Mouse (Mus musculus) liver, embryonic 15.5 days (tissue): ENCODE data around the gene Dnajc27. TPM values are rescaled to one million over a fixed set of nuclear protein-coding genes. Genes with fewer than 3 reads are reported as not detected.

Source experiments
- ATAC-seq: fragments of 200-750 bp; cut with Nextera tagmentation; 2 replicates; pipeline ENCODE4 v1.8.0; 2017; ENCODE audit warnings: moderate number of reproducible peaks, mild to moderate bottlenecking, moderate library complexity; ENCODE audit not compliant: insufficient read depth
- H3K27ac ChIP-seq: fragments of 300-500 bp; sonication (generic); replicated peaks from 2 replicates; pipeline ENCODE4 v1.5.1; 2015; ENCODE audit warnings: mild to moderate bottlenecking, inconsistent platforms
- H3K27me3 ChIP-seq: fragments of 300-500 bp; sonication (generic); 2 replicates; pipeline ENCODE4 v1.6.1; 2015; ENCODE audit warnings: mild to moderate bottlenecking, inconsistent platforms
- H3K36me3 ChIP-seq: fragments of 300-500 bp; sonication (generic); replicated peaks from 2 replicates; pipeline ENCODE4 v1.6.1; 2015; ENCODE audit warnings: moderate library complexity, mild to moderate bottlenecking, inconsistent platforms
- H3K4me1 ChIP-seq: fragments of 300-500 bp; sonication (generic); replicated peaks from 2 replicates; pipeline ENCODE4 v1.6.1; 2015; ENCODE audit warnings: inconsistent platforms
- H3K4me2 ChIP-seq: fragments of 300-500 bp; sonication (generic); 2 replicates; pipeline ENCODE4 v1.6.1; 2015; ENCODE audit warnings: moderate library complexity, mild to moderate bottlenecking, inconsistent platforms
- H3K4me3 ChIP-seq: fragments of 300-500 bp; sonication (generic); replicated peaks from 2 replicates; pipeline ENCODE4 v1.5.1; 2015; ENCODE audit warnings: mild to moderate bottlenecking, inconsistent platforms
- H3K9ac ChIP-seq: fragments of 300-500 bp; sonication (generic); 2 replicates; pipeline ENCODE4 v1.6.1; 2015; ENCODE audit warnings: moderate library complexity, mild to moderate bottlenecking, inconsistent platforms
- H3K9me3 ChIP-seq: fragments of 300-500 bp; sonication (generic); replicated peaks from 2 replicates; pipeline ENCODE4 v1.6.1; 2016; ENCODE audit warnings: inconsistent platforms
- WGBS: fragments of 180-500 bp; shearing (Covaris S2); methylation state at CpG from one replicate; pipeline ENCODE4 v1.1.7; 2015; ENCODE audit warnings: mixed read lengths; ENCODE audit not compliant: insufficient replicate concordance; 5-methylcytosine and 5-hydroxymethylcytosine counted together
- polyA plus RNA-seq: library from polyadenylated mRNA; unstranded; fragments of >200 nt; fragmentation: Nextera tagmentation; extraction: Ambion mirVana; gene quantifications from 2 replicates; pipeline ENCODE4 v1.2.1, GENCODE M21; 2015

The Dnajc27 gene
- polyA plus RNA-seq = 1.2 TPM in 2 replicates

- Histone ChIP-seq H3K27me3 (no peaks in the 10 kb centered on the region), H3K4me1 (peaks cover 18% of the 10 kb centered on the region), H3K9me3 (no peaks in the 10 kb centered on the region), H3K27ac (peak within 1 kb of the TSS; percentile 86), H3K4me3 (peak within 1 kb of the TSS; percentile 68), H3K9ac (peak within 1 kb of the TSS; percentile 63), H3K4me2 (peak within 1 kb of the TSS; percentile 96), H3K36me3 (no peaks in the 10 kb centered on the region; the same call in 1 of the 2 replicates)
- 6% methylated on average over 59 of the region's 59 CpGs for WGBS
- ATAC-seq = peak; percentile 93
These were observed at the start of gene Dnajc27 for GRCm38 (mm10) chr12:4082132-4083001. Gene Dnajc27 (plus strand): TSS chr12:4082583.

- H3K27me3 ChIP-seq = peaks cover 62% of the 10 kb centered on the region
- no peaks in the 10 kb centered on the region for H3K36me3 ChIP-seq
- no peak overlapping the region for H3K4me2 ChIP-seq
- ATAC-seq = no peak
- no peaks in the 10 kb centered on the region for H3K9me3 ChIP-seq
- 58% methylated on average over 5 of the region's 5 CpGs for WGBS
- H3K4me3 ChIP-seq = no peak overlapping the region
- H3K9ac ChIP-seq = no peak overlapping the region
- H3K27ac ChIP-seq = no peak overlapping the region
- peaks cover 11% of the 10 kb centered on the region; the same call in 1 of the 2 replicates for H3K4me1 ChIP-seq
These were observed 46.2 kb upstream of the Dnajc27 start for GRCm38 (mm10) chr12:4036157-4036556.

DNA sequence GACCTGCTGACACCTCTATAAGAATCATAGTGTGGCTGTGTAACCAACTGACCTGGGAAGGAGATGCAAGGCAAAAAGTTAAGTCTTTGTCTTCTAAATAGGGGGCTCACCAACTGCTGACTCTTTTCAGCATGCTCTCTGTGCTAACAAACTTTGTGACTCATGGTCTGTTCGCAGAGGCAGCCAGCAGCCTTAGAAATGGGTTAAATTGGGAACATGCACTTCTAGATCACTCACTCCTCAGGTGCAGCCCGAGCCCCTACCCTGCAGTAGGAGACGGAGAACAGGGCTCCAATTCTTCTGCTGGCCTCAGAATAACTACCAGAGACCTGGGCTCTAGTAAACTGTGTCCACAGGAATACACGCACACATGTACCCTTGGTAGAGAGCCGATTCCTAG, 44.9 kb upstream of the Dnajc27 start:
- peaks cover 11% of the 10 kb centered on the region; the same call in 1 of the 2 replicates for H3K4me1 ChIP-seq
- no peak for ATAC-seq
- 20% methylated on average over 5 of the region's 5 CpGs for WGBS
- no peaks in the 10 kb centered on the region for H3K36me3 ChIP-seq
- no peak overlapping the region for H3K27ac ChIP-seq
- H3K4me3 ChIP-seq = no peak overlapping the region
- no peaks in the 10 kb centered on the region for H3K9me3 ChIP-seq
- no peak overlapping the region for H3K9ac ChIP-seq
- no peak overlapping the region for H3K4me2 ChIP-seq
- peaks cover 71% of the 10 kb centered on the region for H3K27me3 ChIP-seq

DNA sequence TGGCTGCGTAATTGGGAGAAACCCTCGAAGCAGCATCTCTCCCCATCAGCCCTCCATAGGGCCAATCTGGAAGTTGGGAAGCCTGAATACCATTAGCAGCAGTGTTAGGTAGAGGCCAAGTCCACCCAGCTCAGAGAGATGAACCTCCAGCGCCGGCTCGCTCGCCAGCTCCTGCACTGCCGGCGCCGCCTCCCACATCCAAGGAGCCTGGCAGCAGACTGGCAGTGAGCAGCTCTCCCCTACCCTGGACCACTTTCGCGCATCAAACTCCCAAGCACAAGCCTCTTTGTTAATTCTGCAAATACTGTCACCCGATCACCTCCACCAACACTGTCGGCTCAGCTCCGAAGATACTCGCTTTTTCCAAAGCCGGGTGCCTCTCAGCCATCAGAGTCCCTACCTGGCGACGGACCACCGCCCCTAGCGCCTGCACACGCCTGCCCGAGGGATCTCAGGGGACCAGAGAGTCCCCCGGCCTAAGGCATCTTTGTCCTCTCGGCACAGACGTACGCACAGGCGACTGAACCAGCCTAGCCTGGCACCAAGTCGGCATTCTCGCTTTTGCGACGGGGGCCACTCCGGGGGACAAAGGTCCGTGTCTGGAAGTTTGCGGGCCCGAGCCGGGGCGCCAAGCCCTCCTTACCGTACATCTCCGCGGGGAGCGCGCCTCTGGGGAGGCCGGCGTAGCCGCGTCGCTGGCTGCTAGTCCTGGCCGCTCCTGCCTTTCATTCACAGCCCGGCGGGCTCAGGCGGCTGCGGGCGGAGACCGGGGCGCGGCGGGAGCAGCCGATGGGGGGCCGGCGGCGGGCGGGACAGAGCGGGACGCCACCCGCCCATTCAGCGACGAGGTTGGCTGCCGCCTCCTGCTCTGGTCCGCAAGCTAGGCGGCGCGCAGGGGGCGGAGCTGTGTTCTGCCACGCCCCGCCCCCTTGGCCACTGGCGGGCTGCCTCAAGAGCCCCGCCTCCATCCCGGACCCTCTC, 44.0 kb upstream of the Dnajc27 start, which contains the start of gene Efr3b:
TSS of gene Efr3b (minus strand) at position 855 of the 981 bp plus-strand sequence.
- H3K27ac ChIP-seq = no peak within 1 kb of the TSS
- peak within 1 kb of the TSS; percentile 46 for H3K4me3 ChIP-seq
- 2% methylated on average over 78 of the region's 78 CpGs for whole genome bisulfite sequencing
- ATAC-seq = peak; percentile 80
- H3K27me3 ChIP-seq = peaks cover 71% of the 10 kb centered on the region
- H3K4me2 ChIP-seq = peak within 1 kb of the TSS; percentile 73
- H3K9ac ChIP-seq = no peak within 1 kb of the TSS
- H3K36me3 ChIP-seq = no peaks in the 10 kb centered on the region
- peaks cover 11% of the 10 kb centered on the region; the same call in 1 of the 2 replicates for H3K4me1 ChIP-seq
- no peaks in the 10 kb centered on the region for H3K9me3 ChIP-seq

DNA sequence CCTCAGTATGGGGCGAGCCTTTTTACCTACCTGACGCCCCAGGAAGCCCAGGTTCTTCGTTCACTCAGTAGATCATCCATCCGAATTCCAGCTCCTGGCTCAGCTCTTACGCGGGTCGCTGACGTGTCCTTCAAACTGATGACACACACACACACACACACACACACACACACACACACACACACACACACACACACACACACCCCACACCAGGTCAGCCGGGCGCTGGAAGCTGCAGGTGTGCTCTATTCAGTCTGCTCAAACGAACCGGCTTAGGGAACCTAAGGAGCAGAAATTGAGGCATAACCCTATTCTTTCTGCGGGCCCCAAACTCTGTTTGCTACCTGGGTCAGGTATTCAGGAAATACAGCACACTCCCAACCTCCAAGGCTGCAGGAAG, 43.3 kb upstream of the Dnajc27 start:
- H3K4me2 ChIP-seq = peak overlapping the region; percentile 73
- no peaks in the 10 kb centered on the region for H3K36me3 ChIP-seq
- peaks cover 11% of the 10 kb centered on the region; the same call in 1 of the 2 replicates for H3K4me1 ChIP-seq
- H3K4me3 ChIP-seq = peak overlapping the region; percentile 46
- WGBS = 3% methylated on average over 9 of the region's 13 CpGs
- peaks cover 71% of the 10 kb centered on the region for H3K27me3 ChIP-seq
- no peak overlapping the region for H3K9ac ChIP-seq
- no peaks in the 10 kb centered on the region for H3K9me3 ChIP-seq
- ATAC-seq = no peak
- H3K27ac ChIP-seq = no peak overlapping the region

- Histone ChIP-seq H3K27me3 (peaks cover 47% of the 10 kb centered on the region), H3K4me2 (no peak overlapping the region), H3K4me1 (peaks cover 11% of the 10 kb centered on the region; the same call in 1 of the 2 replicates), H3K9ac (no peak overlapping the region), H3K27ac (no peak overlapping the region), H3K36me3 (no peaks in the 10 kb centered on the region), H3K4me3 (no peak overlapping the region), H3K9me3 (no peaks in the 10 kb centered on the region)
- 50% methylated on average over 5 of the region's 5 CpGs for WGBS
- ATAC-seq = no peak
These were observed 40.0 kb upstream of the Dnajc27 start for GRCm38 (mm10) chr12:4042411-4042810.

GRCm38 (mm10) chr12:4045992-4046391, 36.4 kb upstream of the Dnajc27 start:
- ATAC-seq = no peak
- WGBS = 30% methylated on average over 1 of the region's 1 CpGs
- no peak overlapping the region for H3K27ac ChIP-seq
- no peak overlapping the region for H3K4me2 ChIP-seq
- H3K9ac ChIP-seq = no peak overlapping the region
- no peak overlapping the region for H3K4me3 ChIP-seq
- H3K4me1 ChIP-seq = no peaks in the 10 kb centered on the region
- H3K27me3 ChIP-seq = peaks cover 11% of the 10 kb centered on the region
- H3K9me3 ChIP-seq = no peaks in the 10 kb centered on the region
- no peaks in the 10 kb centered on the region for H3K36me3 ChIP-seq

DNA sequence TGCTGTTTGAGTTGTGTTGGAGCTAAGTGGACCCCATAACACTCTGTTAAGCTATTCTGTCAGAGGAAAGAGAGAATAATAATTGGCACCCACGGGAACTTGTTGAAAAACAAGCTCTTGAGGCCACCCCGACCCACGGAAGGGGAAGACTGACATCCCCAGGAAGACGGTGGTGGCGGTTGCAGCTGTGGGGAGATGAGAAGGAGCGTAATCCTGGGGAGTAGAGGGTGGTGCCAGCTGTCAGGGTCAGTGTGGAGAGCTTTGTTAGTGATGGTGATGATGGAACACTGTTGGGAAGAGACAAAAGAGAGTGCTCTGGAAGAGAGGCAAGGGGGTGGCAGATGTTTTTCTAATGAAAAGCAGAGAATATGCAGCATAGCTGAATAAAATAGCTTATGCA, 34.4 kb upstream of the Dnajc27 start:
- Histone ChIP-seq H3K4me1 (no peaks in the 10 kb centered on the region), H3K9ac (no peak overlapping the region), H3K27ac (no peak overlapping the region), H3K4me2 (no peak overlapping the region), H3K9me3 (no peaks in the 10 kb centered on the region), H3K4me3 (no peak overlapping the region), H3K27me3 (no peaks in the 10 kb centered on the region; the same call in 1 of the 2 replicates), H3K36me3 (no peaks in the 10 kb centered on the region)
- ATAC-seq = no peak
- WGBS = 26% methylated on average over 6 of the region's 6 CpGs

DNA sequence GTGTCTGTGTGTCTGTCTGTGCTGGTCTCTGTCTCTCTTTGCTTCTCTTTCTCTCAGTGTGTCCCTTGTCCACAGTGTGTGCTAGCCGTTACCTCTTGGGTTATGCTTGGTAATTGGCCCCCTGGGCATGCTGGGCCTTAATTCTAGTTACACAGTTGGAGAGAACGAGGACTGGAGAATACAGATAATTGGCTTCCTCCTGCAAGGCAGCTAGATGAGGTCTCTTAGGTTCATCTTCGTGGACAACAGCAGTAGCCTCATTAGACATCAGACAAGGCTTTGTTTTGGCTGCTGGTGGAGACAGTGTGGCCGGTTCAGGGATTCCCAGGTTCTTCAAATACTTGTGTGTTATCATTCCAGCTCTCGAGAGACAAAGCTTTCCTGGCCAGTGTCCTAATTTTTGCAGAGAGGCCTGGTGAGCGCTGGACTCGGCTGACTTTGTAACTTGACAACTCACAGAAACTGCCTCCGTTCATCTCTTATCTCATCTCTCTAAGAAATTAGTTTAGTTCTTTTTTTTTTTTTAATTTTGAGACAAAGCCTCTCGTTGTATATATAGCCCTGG, 31.4 kb upstream of the Dnajc27 start:
- ATAC-seq = no peak
- no peaks in the 10 kb centered on the region; the same call in 1 of the 2 replicates for H3K27me3 ChIP-seq
- no peaks in the 10 kb centered on the region for H3K9me3 ChIP-seq
- 44% methylated on average over 9 of the region's 9 CpGs for WGBS
- H3K4me2 ChIP-seq = no peak overlapping the region
- H3K36me3 ChIP-seq = no peaks in the 10 kb centered on the region
- no peak overlapping the region for H3K27ac ChIP-seq
- no peaks in the 10 kb centered on the region for H3K4me1 ChIP-seq
- no peak overlapping the region for H3K4me3 ChIP-seq
- no peak overlapping the region for H3K9ac ChIP-seq

GRCm38 (mm10) chr12:4053643-4054042, 28.7 kb upstream of the Dnajc27 start:
- Histone ChIP-seq H3K9ac (no peak overlapping the region), H3K27me3 (no peaks in the 10 kb centered on the region), H3K9me3 (no peaks in the 10 kb centered on the region), H3K4me2 (no peak overlapping the region), H3K4me3 (no peak overlapping the region), H3K4me1 (no peaks in the 10 kb centered on the region), H3K27ac (no peak overlapping the region), H3K36me3 (no peaks in the 10 kb centered on the region)
- 32% methylated on average over 3 of the region's 3 CpGs for WGBS
- ATAC-seq = no peak
